ENCODE assay signal across 22 mouse cellular contexts in the genomic region with DNA sequence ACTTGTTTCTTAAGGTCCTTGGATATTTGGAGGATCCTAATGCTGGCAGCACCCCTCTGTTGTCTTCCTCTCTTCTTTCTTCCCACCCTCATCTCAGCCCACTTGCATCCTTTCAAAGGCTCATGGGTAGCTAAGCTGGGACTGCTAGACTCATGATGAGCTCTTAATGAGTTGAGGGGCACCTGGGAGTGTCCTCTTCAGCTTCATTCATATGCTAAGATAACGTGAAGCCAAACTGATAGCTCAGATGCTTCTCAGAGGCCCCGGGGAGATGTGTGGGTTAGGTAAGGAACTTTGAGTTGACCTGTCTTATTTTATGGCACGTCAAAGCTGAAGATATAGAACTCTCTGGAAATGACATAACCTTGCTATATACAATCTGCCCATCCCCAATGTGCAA.
"Had no signal": no experiment of that assay in that cellular context is flagged by ENCODE, and none has a peak within 500 bp of the region (broad histone marks: within the 10 kb centered on the region; RNA-seq: fewer than 3 reads in every experiment).

No protein-coding gene starts in this region.

- H3K4me3 ChIP-seq: embryonic facial prominence, embryonic 10.5 days; embryonic facial prominence, embryonic 12.5 days; embryonic facial prominence, embryonic 13.5 days; embryonic facial prominence, embryonic 15.5 days; erythroblast, embryonic 14.5 days; forebrain, embryonic 10.5 days; forebrain, embryonic 12.5 days; forebrain, embryonic 13.5 days; forebrain, embryonic 15.5 days; heart, adult 2 months; heart, embryonic 10.5 days had no signal

- DNase-seq: cerebellum, adult 9-11 months; cerebellum, postnatal 10 days; cerebellum, postnatal 14 days; cerebellum, postnatal 25 days; cerebellum, postnatal 36 days; embryo, embryonic 11 days; gastrocnemius, postnatal 10 days; gastrocnemius, postnatal 14 days; gastrocnemius, postnatal 25 days; gastrocnemius, postnatal 36 days; heart, adult 18-20 months; heart, adult 2 months had no signal

- H3K27ac ChIP-seq: embryonic facial prominence, embryonic 12.5 days; embryonic facial prominence, embryonic 13.5 days; embryonic facial prominence, embryonic 15.5 days; forebrain, embryonic 10.5 days; forebrain, embryonic 12.5 days; forebrain, embryonic 13.5 days; forebrain, embryonic 15.5 days; heart, adult 2 months; heart, embryonic 10.5 days had no signal
